Mouse (Mus musculus): ENCODE measurements around the gene Tssk3.
"Not testable (repeated sequence)": the region's sequence is repeated elsewhere in the genome, so short reads cannot be mapped to it uniquely, and the experiment has no call there.

Gene Tssk3

DNA sequence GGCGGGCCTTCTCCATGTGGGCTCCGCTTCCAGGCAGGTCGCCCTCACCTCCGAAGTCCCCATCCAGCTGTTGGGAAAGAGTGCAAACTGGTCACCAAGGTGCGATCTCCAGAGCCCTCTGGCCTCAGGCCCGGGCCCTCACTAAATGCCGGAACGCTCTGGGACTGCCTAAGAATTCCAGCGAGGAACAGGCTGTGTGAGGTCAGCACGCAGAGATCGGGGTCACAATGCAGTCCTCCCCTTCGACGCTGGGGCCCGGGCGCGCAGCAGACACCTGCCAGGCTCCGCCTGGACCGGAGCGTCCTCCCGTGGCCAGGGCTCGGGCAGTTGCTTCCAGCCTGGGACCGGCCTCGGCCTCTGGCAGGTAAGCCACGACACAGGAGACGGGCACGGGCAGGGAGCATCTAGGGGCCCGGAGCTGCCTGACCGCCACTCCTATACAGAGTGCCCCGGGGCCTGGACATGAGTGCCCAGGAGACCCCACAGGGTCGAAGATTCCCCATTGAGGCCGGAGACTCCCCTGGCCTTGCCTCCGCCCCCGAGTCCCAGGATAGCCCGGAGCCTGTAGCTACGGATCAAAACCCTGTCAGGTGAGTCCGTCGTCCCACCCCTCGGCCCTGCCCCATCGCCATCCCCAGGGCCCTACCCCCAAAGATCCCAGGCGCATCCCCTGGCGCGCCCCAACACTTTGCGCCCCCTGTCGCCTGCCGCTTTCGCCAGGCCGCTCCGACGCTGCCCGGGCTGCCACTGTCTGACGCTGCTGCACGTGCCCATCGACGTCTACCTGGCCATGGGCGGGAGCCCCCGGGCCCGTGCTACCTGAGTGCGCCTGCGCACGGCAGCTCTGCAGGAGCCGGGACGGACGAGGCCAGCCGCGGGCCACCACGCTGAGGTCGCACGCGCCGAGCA lies at the start of gene Tssk3, which contains the start of gene Fam229a:
Gene Tssk3, minus strand, starts transcription at position 51 of the 909 bp plus-strand sequence.
Gene Fam229a, plus strand, starts transcription at position 219 of the 909 bp plus-strand sequence.
- DNase-seq: peak; percentile 60

DNA sequence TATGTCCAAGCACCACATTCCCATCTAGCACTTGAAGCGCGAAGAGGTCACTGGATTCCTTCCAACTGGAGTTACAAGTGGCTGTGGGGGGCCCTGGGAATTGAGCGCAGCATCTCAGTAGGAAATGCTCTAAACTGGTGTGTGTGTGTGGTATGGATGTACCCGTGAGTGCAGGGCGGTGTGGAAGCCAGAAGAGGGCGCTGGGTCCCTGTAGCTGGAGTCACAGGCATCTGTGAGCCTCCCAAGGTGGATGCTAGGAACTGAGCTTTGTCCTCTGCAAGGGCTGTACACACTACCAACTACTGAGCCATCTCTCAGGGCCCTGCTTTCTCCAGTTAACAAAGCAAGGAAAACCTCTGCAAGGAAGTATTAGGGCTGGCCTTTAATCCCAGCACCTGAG lies 49.2 kb upstream of the Tssk3 start:
- peak; percentile 41 for DNase-seq

GRCm38 (mm10) chr4:129528901-129529300 lies 38.1 kb upstream of the Tssk3 start:
- DNase-seq: not testable (repeated sequence)

DNA sequence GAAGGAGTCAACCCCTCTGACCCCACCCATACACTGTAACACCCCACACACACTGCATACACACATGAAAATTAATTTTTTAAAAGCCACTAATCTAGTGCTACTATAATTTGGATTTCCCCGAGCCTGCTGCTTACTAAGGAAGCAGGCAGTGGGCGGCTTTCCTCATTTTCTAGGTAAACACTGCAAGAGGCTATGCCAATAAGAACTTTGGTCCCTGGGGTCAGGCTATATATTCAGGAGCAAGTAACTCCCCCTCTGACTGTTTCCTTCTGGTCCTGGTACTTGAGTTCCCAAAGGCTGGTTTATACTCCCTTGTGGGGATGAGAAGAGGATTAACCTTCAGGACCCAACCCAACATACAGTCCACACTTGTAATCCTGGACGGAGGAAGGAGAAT lies 35.1 kb upstream of the Tssk3 start:
- no peak for DNase-seq

DNA sequence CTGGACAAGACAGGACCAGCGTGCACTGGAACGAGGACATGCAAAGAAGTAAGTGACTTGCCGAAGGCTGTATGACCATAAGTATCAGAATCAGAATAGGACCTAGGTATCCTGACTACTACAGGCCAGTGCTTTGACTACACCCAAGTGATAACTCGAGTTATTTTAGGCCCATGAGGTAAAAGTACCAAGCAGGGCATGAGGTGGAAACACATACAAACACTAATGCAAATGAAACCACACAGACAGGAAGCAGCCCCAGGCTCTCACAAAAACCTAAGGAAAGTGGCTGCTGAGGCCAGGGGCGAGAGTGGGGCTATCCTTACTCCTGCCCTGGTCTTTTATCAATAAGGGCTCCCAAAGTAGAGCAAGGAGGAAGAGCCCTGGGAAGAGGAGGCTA lies 34.5 kb upstream of the Tssk3 start:
- DNase-seq: no peak

DNA sequence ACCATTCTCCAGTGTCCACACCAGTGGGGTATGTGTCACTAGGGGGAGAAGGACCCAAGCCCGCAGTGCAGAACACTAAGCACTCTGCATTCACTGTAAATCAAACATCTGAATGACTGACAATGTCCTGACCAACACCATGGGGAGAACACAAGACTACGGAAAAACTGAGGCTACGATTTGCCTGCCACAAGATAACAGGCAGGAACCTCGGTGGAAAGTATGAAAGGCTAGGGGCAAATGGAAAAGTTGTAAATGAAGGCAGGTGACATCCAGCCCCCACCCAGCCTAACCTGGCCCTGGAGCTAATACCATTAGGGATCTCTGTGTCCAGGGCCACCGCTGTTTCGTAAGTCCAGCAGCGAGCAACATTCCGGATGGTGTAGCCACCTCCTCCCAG lies 27.7 kb upstream of the Tssk3 start:
- DNase-seq: no peak

DNA sequence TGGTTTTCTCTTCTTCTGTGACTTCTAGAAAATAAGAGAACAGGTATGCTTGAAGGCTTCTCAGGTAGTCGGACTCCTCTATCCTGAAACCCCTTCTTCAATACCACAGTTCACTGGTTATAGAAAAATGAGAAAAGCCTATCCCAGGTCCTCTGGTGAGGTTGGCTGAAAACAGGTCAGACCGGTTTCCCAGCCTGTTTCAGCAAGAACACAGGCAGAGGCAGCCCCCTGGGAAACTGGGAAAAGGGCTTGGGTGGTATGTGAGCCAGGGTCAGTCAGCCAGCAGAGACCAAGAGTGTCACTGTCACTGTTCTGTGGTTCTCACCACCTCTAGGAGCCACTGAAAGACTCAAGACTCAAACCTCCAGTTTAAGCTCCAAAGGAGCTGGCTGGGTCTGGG lies 26.1 kb upstream of the Tssk3 start:
- peak; percentile 48 for DNase-seq

DNA sequence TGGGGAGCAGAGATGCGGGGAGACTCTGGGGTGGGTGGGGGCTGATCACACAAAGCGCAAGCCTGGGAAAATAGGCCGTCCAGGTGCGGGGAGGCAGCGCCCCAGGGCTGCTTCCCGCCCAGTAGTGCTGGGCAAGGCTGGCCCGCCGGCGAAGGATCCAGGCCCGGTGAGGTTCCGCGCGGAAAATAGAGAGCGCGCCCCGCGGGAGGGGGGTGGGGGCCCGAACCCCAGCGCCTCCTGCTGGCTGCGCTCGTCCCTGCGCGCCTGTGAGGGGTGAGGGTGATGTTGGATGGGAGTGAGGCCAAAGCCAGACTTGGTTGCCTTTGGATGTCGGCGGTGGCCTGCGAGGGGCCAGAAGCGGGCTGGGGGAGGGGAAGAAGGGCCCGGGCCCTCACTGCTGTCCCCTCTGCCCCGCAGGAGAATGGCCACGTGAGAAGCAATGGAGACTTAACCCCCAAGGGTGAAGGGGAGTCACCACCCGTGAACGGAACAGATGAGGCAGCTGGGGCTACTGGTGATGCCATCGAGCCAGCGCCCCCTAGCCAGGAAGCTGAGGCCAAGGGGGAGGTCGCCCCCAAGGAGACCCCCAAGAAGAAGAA lies 23.6 kb upstream of the Tssk3 start:
- DNase-seq: peak; percentile 81

DNA sequence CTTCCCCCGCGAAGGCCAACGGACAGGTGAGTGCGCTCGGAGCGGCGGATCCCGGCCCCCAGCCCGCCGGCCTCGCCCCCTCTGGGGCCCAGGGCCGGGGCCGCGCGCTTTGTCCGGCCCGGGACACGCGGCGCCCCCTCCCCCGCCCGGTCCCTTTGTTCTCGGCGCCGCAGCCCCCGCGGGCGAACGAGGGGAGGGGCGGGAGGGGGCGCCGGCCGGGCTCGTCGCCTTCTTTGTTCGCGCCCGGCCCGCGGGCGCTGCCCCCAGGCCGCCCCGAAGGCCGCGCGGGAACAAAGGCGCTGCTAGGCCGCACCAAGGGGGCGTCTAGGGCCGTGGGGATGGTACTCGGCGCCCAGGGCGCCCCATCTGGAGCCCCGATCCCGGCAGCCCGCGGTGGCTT lies 23.1 kb upstream of the Tssk3 start:
- DNase-seq: no peak

- peak; percentile 95 for DNase-seq
These were observed 22.4 kb upstream of the Tssk3 start, which contains the start of gene Marcksl1 for GRCm38 (mm10) chr4:129513086-129513767. Gene Marcksl1 (plus strand): TSS chr4:129513581.

GRCm38 (mm10) chr4:129511413-129512096 lies 20.7 kb upstream of the Tssk3 start:
- DNase-seq: no peak

DNA sequence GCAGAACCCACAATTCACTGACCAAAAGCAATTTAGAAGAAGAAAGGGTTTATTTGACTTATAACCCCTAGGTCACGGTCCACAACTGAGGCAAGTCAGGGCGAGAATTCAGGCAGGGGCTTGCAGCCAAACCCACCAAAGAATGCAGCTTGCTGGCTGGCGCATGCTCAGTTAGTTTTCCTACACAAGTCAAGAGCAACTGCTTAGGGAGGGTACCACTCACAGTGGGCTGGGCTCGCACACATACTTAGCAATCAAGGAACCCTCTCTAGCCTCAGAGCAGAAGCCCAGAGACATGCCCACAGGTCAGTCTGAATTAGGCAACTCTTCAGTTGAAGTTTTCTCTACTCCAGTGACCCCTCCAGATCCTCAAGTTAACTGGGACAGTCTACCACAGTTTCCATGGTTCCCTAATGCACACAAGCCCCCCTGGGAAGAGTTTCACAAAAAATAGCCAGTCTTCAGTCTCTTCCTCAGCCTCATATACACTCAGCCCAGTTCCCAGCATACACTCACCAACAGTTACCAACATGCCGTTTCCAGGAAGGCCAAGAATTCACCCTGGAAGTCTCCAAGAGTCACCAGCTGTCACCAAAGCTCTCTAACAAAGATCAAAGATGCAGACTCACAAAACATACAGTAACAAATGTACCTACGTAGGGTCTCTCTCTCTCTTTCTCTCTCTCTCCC lies 20.0 kb upstream of the Tssk3 start:
- no peak for DNase-seq

DNA sequence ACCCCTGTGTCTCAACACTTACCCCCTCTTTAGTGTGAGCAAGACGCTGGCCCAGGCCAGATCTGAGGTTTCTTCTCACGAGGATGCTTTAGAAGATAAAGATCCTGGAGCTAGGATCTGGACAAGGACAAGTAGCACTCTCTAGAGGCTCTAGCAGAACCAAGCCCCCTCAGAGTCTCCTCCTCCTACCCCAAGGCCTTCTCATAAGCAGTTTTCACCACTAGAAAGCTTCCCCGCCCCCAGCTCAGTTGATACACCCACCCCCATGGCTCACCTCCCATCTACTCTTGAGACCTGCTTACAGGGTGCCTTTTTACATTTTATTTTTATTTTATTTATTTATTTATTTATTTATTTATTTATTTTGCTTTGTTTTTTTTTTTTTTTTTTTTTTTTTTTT lies 18.8 kb upstream of the Tssk3 start:
- DNase-seq: no peak

DNA sequence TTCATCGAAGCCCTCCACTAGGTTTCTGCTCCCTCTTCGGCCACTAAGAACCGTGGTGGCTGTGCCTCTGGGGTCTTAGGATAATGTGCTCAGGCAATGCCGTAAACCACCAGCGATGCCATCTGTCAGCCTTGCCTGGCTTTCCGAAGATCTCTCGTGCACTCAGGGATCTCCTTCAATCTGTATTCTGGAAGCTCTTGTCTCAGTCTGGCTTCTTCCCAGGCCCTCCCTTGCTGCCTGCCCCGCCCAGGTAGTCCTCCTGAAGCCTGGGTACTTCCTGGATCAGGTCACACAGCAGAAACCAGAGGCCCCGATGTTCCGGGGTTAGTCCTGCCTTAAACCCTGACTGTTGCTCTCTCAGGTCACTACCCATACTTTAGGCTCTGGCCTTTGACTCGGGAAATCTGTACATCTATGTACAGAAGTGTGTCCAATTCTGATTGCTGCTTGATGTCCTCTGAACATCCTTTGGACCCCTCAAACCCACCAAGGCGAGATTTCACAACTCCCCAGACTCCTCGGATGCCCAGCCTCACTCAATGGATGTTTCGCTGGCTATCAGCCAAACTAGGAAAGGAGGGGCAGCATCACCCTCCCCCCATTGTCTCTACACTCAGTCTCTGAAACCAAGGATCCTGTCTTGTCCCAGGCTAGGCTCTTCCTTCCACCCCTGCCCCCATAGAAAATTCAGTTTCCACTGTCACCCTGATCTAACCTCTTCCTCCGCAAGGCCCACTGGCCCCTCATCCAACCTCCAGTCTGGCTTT lies 18.2 kb upstream of the Tssk3 start:
- peak; percentile 59 for DNase-seq

DNA sequence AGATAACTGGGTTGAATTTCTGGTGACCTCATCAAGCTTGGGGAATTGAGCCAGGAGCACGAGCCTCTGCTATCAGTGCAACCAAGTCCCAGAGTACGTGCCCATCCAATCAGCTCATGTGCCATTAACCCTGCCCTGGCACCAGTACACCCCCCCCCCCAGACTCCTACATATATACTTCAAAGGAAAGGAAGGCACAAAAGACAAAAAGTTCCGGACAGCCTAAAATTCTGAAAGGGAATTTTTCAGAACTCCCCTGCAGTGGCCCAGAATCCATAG lies 17.4 kb upstream of the Tssk3 start:
- DNase-seq: no peak

DNA sequence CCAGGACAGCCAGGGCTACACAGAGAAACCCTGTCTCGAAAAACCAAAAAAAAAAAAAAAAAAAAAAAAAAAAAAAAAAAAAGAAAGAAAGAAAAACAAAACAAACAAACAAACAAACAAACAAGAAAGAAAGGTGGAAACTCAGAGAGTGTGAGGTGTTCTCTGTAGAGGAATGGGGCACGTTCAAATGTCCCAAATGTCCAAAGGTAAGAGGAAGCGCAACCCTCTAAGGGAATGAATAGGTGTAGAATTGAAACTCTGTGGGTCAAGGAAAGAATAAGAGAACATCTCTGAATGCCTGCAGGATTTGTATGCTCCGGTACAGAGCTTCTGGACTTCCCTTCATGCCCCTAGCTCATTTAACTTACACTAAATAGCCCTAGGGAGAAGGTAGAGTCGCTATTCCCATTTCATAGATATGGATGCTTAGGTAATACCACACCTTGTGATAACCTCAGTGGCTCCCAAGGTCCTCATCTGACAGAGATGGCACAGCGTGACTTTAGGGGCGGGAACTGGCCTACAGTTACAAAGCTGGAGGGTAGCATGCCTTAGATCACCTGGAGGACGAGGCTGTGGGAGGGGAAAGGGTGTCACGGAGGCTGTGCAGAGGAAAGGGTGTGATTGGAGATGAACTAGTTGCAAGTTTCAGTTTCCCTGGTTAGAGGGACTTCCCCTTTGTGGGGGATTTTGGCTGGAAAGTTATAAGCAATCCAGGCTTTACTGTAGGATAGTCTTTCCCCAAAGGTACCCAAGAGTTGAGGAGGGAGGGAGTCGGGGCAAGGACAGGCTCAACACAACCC lies 16.8 kb upstream of the Tssk3 start:
- DNase-seq: no peak

DNA sequence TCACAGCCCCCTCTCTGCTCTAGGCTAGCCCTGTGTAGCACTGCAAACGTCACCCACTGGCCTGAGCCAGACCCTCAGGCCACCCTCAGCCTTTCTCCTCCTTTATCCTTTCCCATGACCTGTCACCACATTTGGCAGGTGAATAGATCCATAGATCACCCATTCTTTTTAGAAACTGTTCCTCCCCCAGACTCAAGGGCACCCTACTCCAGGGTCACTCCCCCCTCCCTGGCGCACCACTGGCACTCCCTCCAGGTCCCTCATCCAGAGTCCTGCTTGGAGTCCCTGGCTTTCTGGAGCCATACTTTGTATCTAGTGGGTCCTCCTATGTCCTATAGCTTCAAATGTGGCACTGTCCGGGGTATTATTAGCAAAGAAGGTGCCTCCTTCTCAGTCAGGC lies 14.7 kb upstream of the Tssk3 start:
- DNase-seq: no peak

DNA sequence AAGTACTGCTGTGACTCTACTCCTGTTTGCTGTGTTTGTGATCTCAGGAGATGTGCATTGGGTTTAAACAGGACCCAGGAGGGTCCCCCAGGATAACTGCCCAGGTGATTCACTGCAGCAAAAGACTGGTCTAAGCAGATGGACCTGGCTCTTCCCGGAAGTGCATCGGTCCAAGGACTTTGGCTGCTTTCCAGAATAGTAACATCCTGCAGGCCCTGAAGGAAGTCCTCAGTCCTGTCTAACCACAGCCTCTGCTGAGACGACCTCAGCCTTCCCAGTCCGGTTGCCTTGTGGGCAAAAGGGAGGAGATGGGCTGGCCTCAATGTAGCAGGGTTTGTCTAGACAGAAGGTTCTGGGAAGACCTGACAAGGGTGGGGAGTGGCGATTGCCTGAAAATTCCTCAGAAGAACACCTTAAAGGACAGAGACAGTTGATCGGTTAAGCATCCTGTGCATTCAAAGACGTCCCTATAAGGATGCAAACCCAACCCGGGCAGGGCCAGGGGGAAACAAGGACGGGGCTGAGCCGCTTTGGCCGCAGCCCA lies 12.2 kb upstream of the Tssk3 start:
- DNase-seq: peak; percentile 37

GRCm38 (mm10) chr4:129502327-129502888 lies 11.6 kb upstream of the Tssk3 start:
- peak; percentile 41 for DNase-seq
